Mouse (Mus musculus): ENCODE data around the gene Hmcn2. TPM values are rescaled to one million over a fixed set of nuclear protein-coding genes. Genes with fewer than 3 reads are reported as not detected.

The Hmcn2 gene
- total RNA-seq, 2 experiments from 2014 or later = 0.27 to 0.56 TPM

- no peak for DNase-seq (ENCODE audit: low spot score in 2 of 2)
Measured at GRCm38 (mm10) chr2:31304801-31305665, 9.2 kb upstream of the Hmcn2 start.

- no peak for DNase-seq (ENCODE audit: low spot score in 2 of 2)
Measured at GRCm38 (mm10) chr2:31305684-31306083, 8.5 kb upstream of the Hmcn2 start.

- DNase-seq (ENCODE audit: low spot score in 2 of 2) = no peak
Measured at GRCm38 (mm10) chr2:31308257-31308656, 6.0 kb upstream of the Hmcn2 start.

GRCm38 (mm10) chr2:31309549-31309948 lies 4.7 kb upstream of the Hmcn2 start:
- no peak for DNase-seq (ENCODE audit: low spot score in 2 of 2)

- no peak for DNase-seq (ENCODE audit: low spot score in 2 of 2)
Measured at GRCm38 (mm10) chr2:31318162-31318561, 3.9 kb downstream of the Hmcn2 start.

- no peak for DNase-seq (ENCODE audit: low spot score in 2 of 2)
Measured at GRCm38 (mm10) chr2:31319200-31319599, 5.0 kb downstream of the Hmcn2 start.

- no peak for DNase-seq (ENCODE audit: low spot score in 2 of 2)
Measured at GRCm38 (mm10) chr2:31327186-31327585, 13.0 kb downstream of the Hmcn2 start.

- peak; percentile 58 to 59 for DNase-seq (ENCODE audit: low spot score in 2 of 2)
Measured at GRCm38 (mm10) chr2:31337706-31338330, 23.6 kb downstream of the Hmcn2 start.

- DNase-seq (ENCODE audit: low spot score in 2 of 2) = no peak
Measured at GRCm38 (mm10) chr2:31339826-31340225, 25.6 kb downstream of the Hmcn2 start.

- no peak for DNase-seq (ENCODE audit: low spot score in 2 of 2)
Measured at GRCm38 (mm10) chr2:31341726-31342535, 27.7 kb downstream of the Hmcn2 start.

GRCm38 (mm10) chr2:31346096-31346495 lies 31.9 kb downstream of the Hmcn2 start:
- no peak for DNase-seq (ENCODE audit: low spot score in 2 of 2)

GRCm38 (mm10) chr2:31348373-31348772 lies 34.2 kb downstream of the Hmcn2 start:
- DNase-seq (ENCODE audit: low spot score in 2 of 2) = peak; percentile 39 to 49

- no peak for DNase-seq (ENCODE audit: low spot score in 2 of 2)
Measured at GRCm38 (mm10) chr2:31348850-31349249, 34.6 kb downstream of the Hmcn2 start.

- no peak for DNase-seq (ENCODE audit: low spot score in 2 of 2)
Measured at GRCm38 (mm10) chr2:31356771-31357170, 42.6 kb downstream of the Hmcn2 start.

- no peak for DNase-seq (ENCODE audit: low spot score in 2 of 2)
Measured at GRCm38 (mm10) chr2:31359316-31359715, 45.1 kb downstream of the Hmcn2 start.

- DNase-seq (ENCODE audit: low spot score in 2 of 2) = no peak
Measured at GRCm38 (mm10) chr2:31367186-31367585, 53.0 kb downstream of the Hmcn2 start.

- DNase-seq (ENCODE audit: low spot score in 2 of 2) = no peak
Measured at GRCm38 (mm10) chr2:31371396-31371795, 57.2 kb downstream of the Hmcn2 start.

GRCm38 (mm10) chr2:31372186-31372585 lies 58.0 kb downstream of the Hmcn2 start:
- no peak for DNase-seq (ENCODE audit: low spot score in 2 of 2)

- DNase-seq (ENCODE audit: low spot score in 2 of 2) = no peak
Measured at GRCm38 (mm10) chr2:31374415-31374814, 60.2 kb downstream of the Hmcn2 start.

GRCm38 (mm10) chr2:31376057-31376456 lies 61.8 kb downstream of the Hmcn2 start:
- DNase-seq (ENCODE audit: low spot score in 2 of 2) = no peak

GRCm38 (mm10) chr2:31377481-31377880 lies 63.3 kb downstream of the Hmcn2 start:
- no peak for DNase-seq (ENCODE audit: low spot score in 2 of 2)

All from layer of hippocampus, postnatal 10 days (tissue).